Mouse (Mus musculus): ENCODE data around the gene Acot1. TPM values are rescaled to one million over a fixed set of nuclear protein-coding genes. Genes with fewer than 3 reads are reported as not detected.

Acot1 gene
- total RNA-seq, 4 experiments from 2014 or later = 29.0 to 59.1 (median 44.3) TPM

DNA sequence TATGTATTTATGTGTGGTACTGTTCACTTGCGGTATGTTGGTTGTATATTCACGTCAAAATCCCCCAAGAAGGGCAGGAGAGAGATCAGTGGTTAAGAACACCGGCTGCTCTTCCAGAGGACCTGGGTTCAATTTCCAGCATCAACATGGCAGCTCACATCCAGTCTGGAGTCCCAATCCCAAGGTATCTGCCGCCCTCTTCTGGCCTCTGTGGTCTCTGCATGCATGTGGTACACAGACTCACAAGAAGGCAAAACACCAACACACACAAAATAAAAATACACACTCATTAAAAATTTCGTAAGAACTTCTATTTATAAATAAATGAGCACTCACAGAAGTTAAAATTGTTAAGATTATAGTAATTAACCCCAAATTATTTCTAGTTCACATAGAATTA lies 53.9 kb downstream of the Acot1 start:
- DNase-seq (ENCODE audit: low spot score) = no peak

DNA sequence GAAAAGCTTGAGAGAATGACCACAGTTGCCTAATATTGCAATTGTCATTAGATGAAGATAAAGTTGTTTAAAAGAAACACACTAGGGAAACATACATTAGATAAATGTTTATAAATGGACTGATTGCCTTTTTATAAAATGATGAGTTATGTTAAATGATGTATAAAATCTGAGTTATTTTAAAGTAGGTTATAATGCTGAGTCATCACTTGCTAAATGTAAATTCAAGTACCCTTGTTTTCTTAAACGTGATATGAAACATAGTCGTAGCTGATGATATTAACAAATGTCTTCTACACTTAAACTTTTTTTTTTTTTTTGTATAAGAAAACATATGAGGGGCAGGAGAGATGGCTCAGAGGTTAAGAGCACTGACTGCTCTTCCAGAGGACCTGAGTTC lies 54.5 kb downstream of the Acot1 start:
- DNase-seq (ENCODE audit: low spot score) = no peak

GRCm38 (mm10) chr12:84064621-84065020 lies 55.3 kb downstream of the Acot1 start:
- DNase-seq (ENCODE audit: low spot score) = no peak

DNA sequence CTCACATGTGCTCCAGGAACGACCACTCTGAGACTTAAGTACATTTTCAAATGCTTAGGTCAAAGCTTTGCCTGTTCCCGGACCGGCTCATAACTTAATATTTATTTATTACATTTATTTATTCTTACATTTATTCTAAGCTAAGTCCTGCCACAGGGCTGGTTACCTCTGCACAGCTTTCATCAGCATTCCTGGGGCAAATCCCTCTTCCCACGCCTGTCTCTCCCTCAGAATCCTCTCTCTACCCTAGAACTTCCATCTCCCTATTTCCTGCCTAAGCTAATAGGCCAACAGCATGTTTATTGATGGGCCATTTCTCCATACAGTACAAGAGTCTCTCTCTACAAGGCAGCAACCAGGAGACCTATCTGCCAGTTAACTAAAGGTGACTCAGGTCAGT lies 58.5 kb downstream of the Acot1 start:
- DNase-seq (ENCODE audit: low spot score) = no peak

Other genes starting within 250 kb of the Acot1 start
- gene Papln, start 245.9 kb upstream of the Acot1 start, total RNA-seq (2022) = 1 to 10 TPM; 3.6 to 7.5 (median 6.5) TPM
- gene Numb, start 87.6 kb upstream of the Acot1 start, total RNA-seq (2022) = 10 to 100 TPM; 27.6 to 36.5 (median 29.3) TPM
- gene Riox1, start 58.9 kb upstream of the Acot1 start, total RNA-seq (2022) = 1 to 10 TPM; 4.3 to 5.9 (median 4.7) TPM
- not detected for gene Heatr4, start 24.6 kb upstream of the Acot1 start, total RNA-seq (2022)
- 100 to 1,000 TPM; 102 to 134 (median 110) TPM for gene Acot2, start 21.6 kb upstream of the Acot1 start, total RNA-seq (2022)
- gene Acot4, start 28.9 kb downstream of the Acot1 start, total RNA-seq (2022) = 1 to 10 TPM in 3 of 4 experiments, under 1 TPM in 1; 0.73 to 1.5 (median 1.3) TPM
- gene Gm49366, start 29.4 kb downstream of the Acot1 start, total RNA-seq (2022) = under 1 TPM in 1 of 4 experiments, not detected in 3; 0.81 TPM
- 1 to 10 TPM in 1 of 4 experiments, under 1 TPM in 3; 0.38 to 1.4 (median 0.95) TPM for gene Acot3, start 42.7 kb downstream of the Acot1 start, total RNA-seq (2022)
- not detected for gene Acot5, start 59.8 kb downstream of the Acot1 start, total RNA-seq (2022)
- 1 to 10 TPM; 1.9 to 2.8 (median 2.4) TPM for gene Acot6, start 91.2 kb downstream of the Acot1 start, total RNA-seq (2022)
- gene Dnal1, start 104.9 kb downstream of the Acot1 start, total RNA-seq (2022) = 1 to 10 TPM; 6.2 to 7.8 (median 7.0) TPM
- gene Pnma1, start 139.0 kb downstream of the Acot1 start, total RNA-seq (2022) = under 1 TPM in 2 of 4 experiments, not detected in 2; 0.11 TPM
- 10 to 100 TPM; 13.1 to 17.5 (median 14.5) TPM for gene Elmsan1, start 209.4 kb downstream of the Acot1 start, total RNA-seq (2022)